Mouse (Mus musculus) left cerebral cortex, postnatal 10 days (tissue): Measurements from ENCODE around the gene Crebl2. TPM values are rescaled to one million over a fixed set of nuclear protein-coding genes. Genes with fewer than 3 reads are reported as not detected.

Experiments used
- DNase-seq, 2 experiments: peaks; one replicate each; pipeline ENCODE4 v3.0.0; 2021 to 2022; ENCODE audit warnings: low spot score in 2 of 2, mixed read lengths in 1 of 2; ENCODE audit errors: extremely low spot score in 1 of 2
- intact Hi-C: fragments of 180-260 bp; cut with DNase I; formaldehyde crosslinking; loops from one replicate; pipeline ENCODE4 v1.15.1; 2025
- total RNA-seq, 2 experiments: library from RNA; stranded (reverse); gene quantifications; 2 replicates each; pipeline ENCODE4 v1.2.3; 2021

Gene Crebl2
- total RNA-seq, 2 experiments from 2014 or later = 8.6 to 9.5 TPM

DNA sequence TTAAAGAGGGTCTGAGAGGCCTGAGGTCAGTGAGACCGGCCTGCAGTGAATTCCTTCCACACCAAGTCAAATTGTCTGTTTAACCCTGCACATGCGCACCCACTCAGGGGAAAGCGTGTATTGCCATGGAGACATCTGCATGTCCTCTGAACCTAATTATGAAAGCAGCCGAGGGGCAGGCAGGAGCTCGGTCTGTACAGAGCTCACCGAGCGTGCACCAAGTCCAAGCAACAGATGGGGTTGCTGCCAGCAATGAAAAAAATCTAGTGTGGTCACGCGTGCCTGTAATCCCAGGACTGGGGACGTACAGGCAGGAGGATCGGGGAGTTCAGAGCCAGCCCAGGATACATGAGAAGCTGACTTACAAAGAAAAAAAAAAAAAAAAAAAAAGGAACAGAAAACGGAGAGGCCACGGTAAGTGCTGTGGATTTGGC lies 32.7 kb downstream of the Crebl2 start:
- DNase-seq = peak in 1 of 2 experiments; percentile 24
- intact Hi-C loops = loop anchor here (5.0 kb wide), 1 partner anchor 205 kb away; no protein-coding TSS in a partner anchor

- intact Hi-C loops = loop anchor here (5.0 kb wide), 1 partner anchor 206 kb away; no protein-coding TSS in a partner anchor
Observed at GRCm38 (mm10) chr6:134863146-134863545, 33.2 kb downstream of the Crebl2 start.

DNA sequence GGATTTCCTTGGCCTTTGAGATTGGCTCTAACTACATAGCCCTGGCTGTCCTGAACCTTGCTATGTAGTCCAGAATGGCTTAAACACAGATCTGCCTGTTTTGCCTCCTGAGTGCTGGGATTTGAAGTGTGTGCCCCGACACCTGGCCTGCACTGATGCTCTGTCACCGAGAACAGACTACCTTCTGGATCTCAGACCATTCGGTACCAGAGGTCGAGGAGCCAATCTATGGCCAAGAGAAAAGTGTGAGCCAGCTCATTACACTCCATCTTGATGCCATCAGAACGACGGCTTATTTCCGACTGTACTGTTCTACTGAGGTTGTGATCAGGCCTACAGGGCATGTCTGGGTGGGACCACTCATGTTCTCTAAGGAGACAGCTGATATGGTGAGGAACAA lies 36.2 kb downstream of the Crebl2 start:
- intact Hi-C loops = no loop called here
- DNase-seq = no peak

More at GRCm38 (mm10) chr6:134863146-134863545, 33.2 kb downstream of the Crebl2 start:
- peak; percentile 94 to 97 for DNase-seq

DNA sequence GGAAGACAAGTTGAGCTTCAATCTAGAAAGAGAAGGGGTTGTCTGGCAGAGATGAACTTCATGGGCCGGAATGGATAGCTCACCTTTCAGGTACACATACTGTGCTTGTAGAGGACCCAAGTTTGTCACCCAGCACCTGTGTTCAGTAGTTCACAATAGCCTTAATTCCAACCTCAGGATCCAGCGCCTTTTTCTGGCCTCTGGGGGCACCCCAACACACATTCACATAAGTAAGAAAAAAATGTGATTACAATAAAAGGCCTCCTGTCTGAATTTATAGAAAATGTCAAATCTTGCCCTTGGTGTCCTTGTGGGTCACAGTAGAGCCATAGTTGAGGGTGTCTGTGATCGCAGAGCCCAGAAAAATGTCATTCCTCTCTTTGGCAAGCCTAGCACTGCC lies 37.4 kb downstream of the Crebl2 start:
- intact Hi-C loops = no loop called here
- no peak for DNase-seq

- DNase-seq = no peak
- intact Hi-C loops = no loop called here
Observed at GRCm38 (mm10) chr6:134870209-134870742, 40.3 kb downstream of the Crebl2 start.

GRCm38 (mm10) chr6:134870887-134871286 lies 40.9 kb downstream of the Crebl2 start:
- DNase-seq = no peak
- intact Hi-C loops = no loop called here

DNA sequence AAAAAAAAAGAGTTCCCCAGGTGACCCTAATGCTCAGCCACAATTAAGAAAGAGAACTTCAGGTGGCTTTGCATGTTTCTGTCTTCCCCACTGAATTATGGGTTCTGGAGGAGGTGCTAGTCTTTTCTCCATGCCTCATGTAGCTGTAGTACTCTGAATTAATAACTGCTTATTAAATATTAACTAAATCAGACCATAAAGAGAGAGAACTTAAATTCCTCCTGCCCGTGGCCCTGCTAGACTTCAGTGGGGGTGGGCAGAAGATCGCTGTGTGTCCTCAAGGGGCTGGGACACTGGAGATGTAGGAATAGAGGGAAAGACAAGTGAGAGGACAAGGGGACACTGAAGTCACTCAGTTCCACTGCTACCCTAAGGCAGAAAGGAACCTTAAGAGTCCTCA lies 42.3 kb downstream of the Crebl2 start:
- intact Hi-C loops = no loop called here
- no peak for DNase-seq

DNA sequence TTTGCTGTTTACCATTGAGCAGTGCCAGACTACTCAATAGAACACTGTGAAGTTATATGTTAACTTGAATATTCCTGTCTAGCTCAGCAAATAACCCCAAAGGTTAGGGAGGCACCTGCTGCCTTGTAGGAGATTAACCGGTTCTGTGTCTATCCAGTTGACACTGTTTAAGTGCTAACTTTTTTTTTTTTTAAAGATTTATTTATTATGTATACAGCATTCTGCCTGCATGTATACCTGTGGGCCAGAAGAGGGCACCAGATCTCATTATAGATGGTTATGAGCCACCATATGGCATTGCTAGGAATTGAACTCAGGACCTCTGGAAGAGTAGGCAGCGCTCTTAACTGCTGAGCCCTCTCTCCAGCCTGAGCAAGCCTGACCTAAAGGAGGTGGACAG lies 43.1 kb downstream of the Crebl2 start:
- intact Hi-C loops = no loop called here
- no peak for DNase-seq

DNA sequence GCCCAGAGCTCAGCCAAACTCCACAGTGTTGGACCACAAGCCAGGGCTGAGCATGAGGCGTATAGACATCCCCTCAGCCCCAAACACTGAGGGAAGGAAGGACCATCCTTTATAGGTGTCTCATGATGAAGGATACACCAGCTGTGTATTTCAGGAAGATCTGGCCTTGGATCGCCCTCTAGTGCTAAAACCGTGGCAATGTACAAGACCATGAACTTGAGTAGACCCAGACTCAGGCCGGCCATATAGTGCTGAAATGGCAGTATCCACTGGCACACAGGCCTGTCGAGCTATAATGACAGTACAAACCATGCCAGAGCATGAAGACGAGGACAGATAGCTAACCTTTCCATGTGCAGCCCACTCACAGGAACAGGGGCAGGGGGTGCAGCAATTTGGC lies 46.8 kb downstream of the Crebl2 start:
- DNase-seq = no peak
- intact Hi-C loops = no loop called here

DNA sequence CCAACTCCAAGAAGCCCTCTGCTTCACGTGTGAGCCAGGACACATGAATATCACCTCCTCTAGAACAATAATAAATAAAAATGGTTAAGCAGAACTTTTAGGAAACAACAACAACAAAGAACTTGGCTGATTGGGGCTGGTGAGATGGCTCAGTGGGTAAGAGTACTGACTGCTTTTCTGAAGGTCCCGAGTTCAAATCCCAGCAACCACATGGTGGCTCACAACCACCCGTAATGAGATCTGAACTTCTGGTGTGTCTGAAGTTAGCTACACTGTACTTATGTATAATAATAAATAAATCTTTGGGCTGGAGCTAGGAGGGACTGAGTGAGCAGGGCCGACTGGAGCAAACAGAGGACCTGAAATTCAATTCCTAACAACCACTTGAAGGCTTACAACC lies 47.3 kb downstream of the Crebl2 start:
- intact Hi-C loops = no loop called here

GRCm38 (mm10) chr6:134877892-134878291 lies 47.9 kb downstream of the Crebl2 start:
- intact Hi-C loops = no loop called here
- no peak for DNase-seq

More for the DNA sequence above, 47.3 kb downstream of the Crebl2 start:
- no peak for DNase-seq

- no peak for DNase-seq
- intact Hi-C loops = no loop called here
Observed at GRCm38 (mm10) chr6:134879556-134879955, 49.6 kb downstream of the Crebl2 start.

DNA sequence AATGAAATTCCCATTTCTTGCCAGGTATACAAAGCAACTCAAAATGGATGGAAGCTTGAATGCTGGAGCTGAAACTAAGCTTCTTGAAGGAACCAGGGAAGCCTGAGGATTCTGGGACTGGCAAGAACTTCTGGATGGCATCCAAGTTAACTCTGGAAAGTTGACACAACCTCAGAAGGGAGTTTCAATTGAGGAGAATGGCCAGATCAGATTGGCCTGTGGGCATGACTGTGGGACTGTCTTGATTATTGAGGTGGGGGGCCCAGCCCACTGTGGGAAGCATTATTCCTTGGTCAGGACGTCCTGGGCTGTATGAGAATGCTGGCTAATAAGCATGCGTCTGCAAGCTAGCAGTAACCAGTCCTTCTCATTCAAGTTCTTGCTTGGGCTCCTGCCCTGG lies 50.1 kb downstream of the Crebl2 start:
- intact Hi-C loops = no loop called here
- no peak for DNase-seq

DNA sequence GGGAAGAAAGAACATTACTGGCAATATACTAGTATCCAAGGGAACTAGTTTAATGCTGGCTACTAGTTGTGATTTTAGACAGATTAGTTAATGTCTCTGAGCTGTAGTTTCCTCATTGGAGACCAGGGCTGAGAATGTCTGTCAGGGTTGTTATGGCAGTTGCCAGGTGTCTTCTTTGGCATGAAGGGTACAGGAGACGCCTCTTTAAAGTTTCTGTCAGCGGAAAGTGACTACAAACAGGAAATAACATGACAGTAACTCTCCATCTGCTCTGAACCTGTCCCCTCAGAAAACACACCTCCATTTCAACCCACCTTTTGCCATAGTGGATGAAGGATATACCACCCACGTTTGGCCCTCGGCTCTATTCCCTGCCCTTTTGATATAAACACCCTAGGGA lies 53.7 kb downstream of the Crebl2 start:
- intact Hi-C loops = no loop called here

GRCm38 (mm10) chr6:134885515-134885914 lies 55.6 kb downstream of the Crebl2 start:
- intact Hi-C loops = loop anchor here (5.0 kb wide), 1 partner anchor 37 kb away; the partner anchor contains the start of gene Cdkn1b
- DNase-seq = no peak

More for the DNA sequence above, 53.7 kb downstream of the Crebl2 start:
- DNase-seq = no peak

DNA sequence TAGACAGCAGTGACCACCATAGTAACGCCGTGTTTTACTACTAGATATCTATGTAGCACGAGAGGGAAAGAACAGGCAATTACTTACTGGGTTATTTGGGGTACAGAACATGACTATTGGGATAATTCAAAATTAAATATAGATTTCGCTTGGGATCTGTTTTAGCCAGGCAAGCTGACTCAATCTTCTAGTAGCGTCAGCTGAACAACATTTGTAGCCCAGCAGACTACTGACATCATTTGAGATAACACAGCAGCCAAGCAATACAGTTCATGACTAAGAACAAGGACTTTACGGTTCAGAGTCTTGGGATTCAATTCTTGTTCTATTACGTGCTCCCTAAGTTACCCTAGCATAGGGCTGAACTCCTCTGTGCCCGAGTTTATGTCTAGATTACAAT lies 56.5 kb downstream of the Crebl2 start:
- no peak for DNase-seq
- intact Hi-C loops = loop anchor here (5.0 kb wide), 1 partner anchor 36 kb away; the partner anchor contains the start of gene Cdkn1b

DNA sequence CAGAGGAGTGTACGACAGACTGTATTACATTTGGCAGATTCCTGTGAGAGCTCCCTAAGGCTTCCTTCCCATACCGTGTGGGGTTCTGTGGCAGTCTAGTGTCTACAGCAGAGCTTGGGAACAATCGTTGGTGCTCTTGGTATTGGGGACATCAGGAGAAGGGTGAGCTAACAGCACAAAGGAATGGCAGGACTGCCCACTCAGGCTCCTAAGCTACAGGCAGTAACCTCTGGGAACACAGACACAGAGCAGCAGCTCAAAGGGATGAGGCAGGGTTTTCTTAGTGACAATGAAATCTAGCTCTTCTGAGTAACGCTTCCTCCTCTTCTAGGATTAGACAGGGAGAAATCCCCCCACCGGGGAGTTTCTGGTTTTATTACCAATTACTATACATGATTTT lies 57.1 kb downstream of the Crebl2 start:
- peak in 1 of 2 experiments; percentile 20 for DNase-seq
- intact Hi-C loops = loop anchor here (5.0 kb wide), 1 partner anchor 35 kb away; the partner anchor contains the start of gene Cdkn1b

DNA sequence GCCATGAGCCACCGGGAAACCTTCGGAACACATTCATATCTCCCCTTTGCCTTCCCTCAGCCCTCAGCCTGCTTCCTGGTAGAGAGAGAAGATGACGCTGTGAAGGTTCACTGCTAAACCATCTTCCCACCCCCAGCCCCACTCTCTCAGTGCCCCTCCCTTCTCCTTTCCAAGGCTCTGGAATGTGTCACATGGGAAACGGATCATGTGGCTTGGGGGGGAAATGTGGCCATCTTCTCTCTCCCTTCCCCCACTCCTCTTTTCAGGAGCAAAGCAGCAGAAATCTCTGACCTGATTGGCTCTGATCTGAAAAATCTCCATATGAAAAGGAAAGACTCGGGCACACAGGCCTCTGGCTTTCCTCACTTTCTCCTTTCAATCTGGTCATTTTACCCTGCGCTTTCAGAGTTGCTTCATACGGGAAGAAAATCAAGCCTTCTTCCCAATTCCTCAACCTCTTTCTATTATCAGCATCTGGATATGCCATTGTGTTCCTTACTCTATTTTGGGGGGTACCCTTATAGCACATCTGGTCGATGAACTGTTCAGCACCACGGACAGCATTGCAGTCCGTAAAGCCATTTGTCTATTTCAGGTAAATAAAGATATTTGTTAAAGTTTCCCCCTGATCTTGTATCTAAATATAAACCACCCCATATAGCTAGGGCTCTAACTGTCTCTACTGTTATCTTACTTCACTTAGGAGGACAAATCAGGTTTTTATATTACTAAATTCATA lies 57.9 kb downstream of the Crebl2 start:
- intact Hi-C loops = loop anchor here (5.0 kb wide), 1 partner anchor 34 kb away; the partner anchor contains the start of gene Cdkn1b

DNA sequence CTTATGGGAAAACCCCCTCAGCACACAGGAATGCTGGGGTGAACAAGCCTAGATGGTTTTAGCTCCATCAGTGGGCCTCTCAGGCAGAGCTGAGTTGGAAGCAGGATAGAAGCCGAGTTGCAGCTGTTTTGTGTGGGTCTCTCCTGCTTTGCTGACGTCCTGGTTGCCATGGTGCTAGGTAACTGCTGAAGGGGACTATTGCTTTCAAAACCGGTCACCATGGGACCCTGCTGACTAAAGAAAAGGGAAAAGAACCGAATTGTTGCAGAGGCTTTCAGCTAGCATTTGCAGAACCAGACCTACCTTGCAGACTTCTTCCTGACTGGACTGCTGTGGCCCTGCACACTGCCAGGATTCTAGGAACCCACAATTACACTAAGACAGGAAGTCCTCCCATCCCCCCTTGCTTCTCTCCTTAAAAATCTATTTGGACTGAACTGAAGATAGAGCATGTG lies 58.6 kb downstream of the Crebl2 start:
- intact Hi-C loops = loop anchor here (5.0 kb wide), 1 partner anchor 34 kb away; the partner anchor contains the start of gene Cdkn1b
- DNase-seq = peak; percentile 56 to 76

More for the DNA sequence above, 57.9 kb downstream of the Crebl2 start:
- DNase-seq = peak; percentile 87 to 90

DNA sequence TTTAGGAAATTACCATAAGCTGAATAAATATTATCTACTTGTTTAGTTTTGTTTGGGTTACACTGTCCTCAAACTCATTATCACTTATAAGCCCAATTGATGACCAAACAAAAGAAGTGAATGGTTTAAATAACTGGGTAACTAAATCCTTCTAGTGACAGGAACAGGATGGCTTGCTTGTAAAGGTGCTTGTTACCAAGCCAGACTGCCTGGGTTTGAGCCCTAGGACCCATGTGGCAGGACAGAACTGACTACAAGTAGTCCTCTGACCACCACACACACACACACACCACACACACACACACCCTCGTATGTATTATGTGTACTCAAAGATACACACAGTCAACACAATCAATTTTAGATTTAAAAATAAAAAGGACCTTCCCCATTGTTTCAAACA lies 59.8 kb downstream of the Crebl2 start:
- DNase-seq = no peak
- intact Hi-C loops = loop anchor here (5.0 kb wide), 1 partner anchor 33 kb away; the partner anchor contains the start of gene Cdkn1b
